In the genomic region with DNA sequence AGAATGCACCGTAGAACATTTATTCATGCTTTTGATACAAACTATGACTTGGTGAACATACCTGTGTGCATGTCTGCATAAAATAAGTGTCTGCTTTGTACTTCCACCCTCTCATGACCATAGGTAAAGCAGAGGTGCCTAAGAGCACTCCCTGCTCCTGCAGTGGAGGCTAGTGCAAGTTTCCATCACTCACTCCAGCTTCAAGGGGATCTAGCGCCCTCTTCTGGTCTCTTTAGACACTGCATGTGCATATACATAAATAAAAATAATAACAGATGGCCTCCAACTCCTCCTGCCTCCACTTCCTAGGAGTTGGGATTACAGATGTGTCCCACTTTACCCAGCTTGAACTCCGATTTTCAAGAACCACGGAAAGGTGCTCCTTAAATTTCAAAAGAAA, we compare ENCODE assay signal across 8 mouse cellular contexts. TPM values are rescaled to one million over a fixed set of nuclear protein-coding genes. Genes with fewer than 3 reads are reported as not detected.
DNase-seq lines count a peak whose midpoint lies in the region; ATAC-seq and TF ChIP-seq lines count a peak whose summit lies in the region.

No protein-coding gene starts in this region.

- H3K27ac ChIP-seq in embryonic facial prominence, embryonic 14.5 days (replicated peaks; ENCODE audit: low read depth, low read length) = no peak overlapping the region

- H3K9ac ChIP-seq in embryonic facial prominence, embryonic 14.5 days (ENCODE audit: low read depth, low read length) = no peak overlapping the region

- H3K9me3 ChIP-seq in embryonic facial prominence, embryonic 14.5 days (ENCODE audit: control insufficient read depth, low read length) = peaks cover 6% of the 10 kb centered on the region; the same call in 1 of the 2 replicates

- CTCF ChIA-PET in Patski (lab: Charles Lee) = interaction anchor here (0.5 to 1.7 kb wide), 4 partner anchors 9 to 69 kb away, joined by 3 to 6 read pairs (median 3); no protein-coding TSS in a partner anchor

- peak; percentile 40 for DNase-seq in adrenal gland, postnatal 10 days
- DNase-seq in adrenal gland, adult 18-20 months (ENCODE audit: low spot score in 2 of 2) = no peak
- peak; percentile 55 for DNase-seq in layer of hippocampus, adult 11-12 months (ENCODE audit: low spot score)
- DNase-seq in layer of hippocampus, adult 8-10 months (ENCODE audit: low spot score in 2 of 2) = no peak
- no peak for DNase-seq in Patski (ENCODE audit: low read depth, low spot score)
- DNase-seq in embryonic facial prominence, embryonic 14.5 days (ENCODE audit: low spot score) = peak; percentile 23
- DNase-seq in lung, postnatal 36 days = peak; percentile 63
- DNase-seq in thymus, postnatal 4 days = peak; percentile 72

- H3K4me2 ChIP-seq in embryonic facial prominence, embryonic 14.5 days (ENCODE audit: low read depth, low read length) = no peak overlapping the region

- in situ Hi-C loops in Patski (cut with MboI; ENCODE audit: low pct_unique_long_range_greater_than_20kb) = no loop called here

- 60% methylated on average over 4 of the region's 4 CpGs for WGBS in embryonic facial prominence, embryonic 14.5 days

- POLR2A ChIA-PET in Patski (lab: Charles Lee) = interaction anchor here (0.9 kb wide), 1 partner anchor 25 kb away, joined by 3 read pairs; a partner anchor contains a TSS

- no peak overlapping the region for H3K4me3 ChIP-seq in embryonic facial prominence, embryonic 14.5 days (ENCODE audit: low read depth, low read length)

- H3K27me3 ChIP-seq in Patski = no peaks in the 10 kb centered on the region
- H3K27me3 ChIP-seq in embryonic facial prominence, embryonic 14.5 days (replicated peaks; ENCODE audit: control insufficient read depth, insufficient read depth, low read length) = no peaks in the 10 kb centered on the region

- TF ChIP-seq CTCF in Patski (IDR thresholded peaks at IDR 0.05) = peak; percentile 82

- H3K4me1 ChIP-seq in embryonic facial prominence, embryonic 14.5 days (ENCODE audit: control insufficient read depth, insufficient read depth, low read length) = no peaks in the 10 kb centered on the region

- ATAC-seq in Patski = no peak
- no peak for ATAC-seq in embryonic facial prominence, embryonic 14.5 days (ENCODE audit: low read depth)

- peaks cover 82% of the 10 kb centered on the region for H3K36me3 ChIP-seq in embryonic facial prominence, embryonic 14.5 days (ENCODE audit: control insufficient read depth, insufficient read depth, low read length)

RNA-seq across cellular contexts. Expression of a gene that starts 7.9 kb away (rescaled TPM):
- 100 to 1,000 TPM in 1 of 2 experiments, 10 to 100 TPM in 1; 88.7 to 100 TPM for total RNA-seq in adrenal gland, postnatal 10 days (2021)
- total RNA-seq in adrenal gland, adult 18-20 months (2021) = 10 to 100 TPM; 76.6 to 86.9 TPM
- 10 to 100 TPM; 61.1 to 69.5 (median 63.8) TPM for total RNA-seq in layer of hippocampus, adult 8-10 months (2022)
- 105 TPM for polyA plus RNA-seq in Patski (2021)
- polyA plus RNA-seq in embryonic facial prominence, embryonic 14.5 days (2014; fragmentation: Nextera tagmentation; extraction: Ambion mirVana) = 104 and 107 TPM in 2 replicates

RNA-seq across cellular contexts. Expression of a gene that starts 25.7 kb away (rescaled TPM):
- 10 to 100 TPM; 35.1 to 35.7 TPM for total RNA-seq in adrenal gland, postnatal 10 days (2021)
- 10 to 100 TPM; 50.0 to 52.9 TPM for total RNA-seq in adrenal gland, adult 18-20 months (2021)
- total RNA-seq in layer of hippocampus, adult 8-10 months (2022) = 10 to 100 TPM; 50.6 to 54.4 (median 51.7) TPM
- polyA plus RNA-seq in Patski (2021) = 46.1 TPM
- 22.7 and 23.3 TPM in 2 replicates for polyA plus RNA-seq in embryonic facial prominence, embryonic 14.5 days (2014; fragmentation: Nextera tagmentation; extraction: Ambion mirVana)

Comparison
In these comparisons a context has a peak if more than half of its experiments do, and no peak if none do; other contexts are left out.
1. DNase-seq: peak in adrenal gland, postnatal 10 days (single experiment), layer of hippocampus, adult 11-12 months (single experiment), embryonic facial prominence, embryonic 14.5 days (single experiment), lung, postnatal 36 days (single experiment) and thymus, postnatal 4 days (single experiment); none in adrenal gland, adult 18-20 months (0 of 2), layer of hippocampus, adult 8-10 months (0 of 2) and Patski (single experiment).